Mouse (Mus musculus): ENCODE measurements at regions not wholly inside any gene's neighbourhood (a gene's known extent, or its start where the extent isn't known, plus 50 kb on each side); places are given as distances from the start of the nearest gene placed in this dataset.
A peak's percentile ranks its signal among the peaks of the same experiment; 100 is the strongest.

DNA sequence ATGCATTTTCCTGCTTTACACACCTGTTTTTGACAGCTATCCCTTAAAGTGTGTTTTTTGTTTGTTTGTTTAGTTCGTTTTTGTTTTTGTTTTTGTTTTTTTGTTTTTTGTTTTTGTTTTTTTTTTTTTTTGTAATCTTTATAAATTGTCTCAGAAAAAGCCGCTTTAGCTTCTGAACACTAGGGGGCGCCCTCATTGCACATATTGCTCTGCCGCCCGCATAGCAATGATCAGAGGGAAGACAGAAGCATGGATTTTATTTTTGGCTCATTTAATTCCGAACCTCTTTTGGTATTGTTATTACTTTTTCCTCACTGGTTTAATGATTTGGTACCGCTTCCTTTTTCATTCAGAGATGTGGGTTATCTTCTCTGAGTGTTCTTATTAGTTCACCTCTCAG lies 569.9 kb upstream of the Gm10800 start:
- peak; percentile 8 for DNase-seq (ENCODE audit: low read depth, low spot score)

All from retina, adult 2 months (tissue).